Mouse (Mus musculus) E14TG2a.4 (cell line): ENCODE data around the gene Gorab.
A peak's percentile ranks its signal among the peaks of the same experiment; 100 is the strongest.

Experiments used
- H3K27me3 ChIP-seq: 2 replicates; pipeline ENCODE4 v1.6.1; 2014; ENCODE audit warnings: low read length, control low read depth; ENCODE audit not compliant: insufficient read depth
- H3K36me3 ChIP-seq: 2 replicates; pipeline ENCODE4 v1.6.1; 2014; ENCODE audit warnings: low read length, control low read depth; ENCODE audit not compliant: insufficient read depth
- H3K4me1 ChIP-seq: replicated peaks from 2 replicates; pipeline ENCODE4 v1.6.1; 2014; ENCODE audit warnings: low read depth, low read length, control low read depth
- H3K4me3 ChIP-seq: replicated peaks from 2 replicates; pipeline ENCODE4 v1.5.1; 2014; ENCODE audit warnings: mild to moderate bottlenecking, low read length
- H3K9me3 ChIP-seq: 2 replicates; pipeline ENCODE4 v1.6.1; 2014; ENCODE audit warnings: low read length, control low read depth
- CTCF ChIP-seq: conservative IDR thresholded peaks from 2 replicates; pipeline ENCODE4 v1.5.1; 2014; ENCODE audit warnings: low read length
- NANOG ChIP-seq: IDR thresholded peaks from 2 replicates; pipeline ENCODE4 v1.6.1; 2014; ENCODE audit warnings: borderline replicate concordance, low read length, mixed read lengths
- POU5F1 ChIP-seq: IDR thresholded peaks from 2 replicates; pipeline ENCODE4 v1.6.1; 2014; ENCODE audit warnings: low read length, borderline replicate concordance

Gorab gene

GRCm38 (mm10) chr1:163403498-163404126 lies at the start of gene Gorab:
TSS of gene Gorab (minus strand) at chr1:163403669.
- H3K9me3 ChIP-seq, result no peaks in the 10 kb centered on the region
- H3K4me1 ChIP-seq, result peaks cover 12% of the 10 kb centered on the region
- H3K4me3 ChIP-seq, result peak within 1 kb of the TSS; percentile 91
- H3K27me3 ChIP-seq, result no peaks in the 10 kb centered on the region
- TF ChIP-seq POU5F1 (no peak), CTCF (no peak), NANOG (no peak)
- H3K36me3 ChIP-seq, result no peaks in the 10 kb centered on the region

- TF ChIP-seq NANOG, result peak; percentile 43; the same call in 1 of the 2 replicates
- no peak for TF ChIP-seq POU5F1
- Histone ChIP-seq H3K27me3 (no peaks in the 10 kb centered on the region), H3K36me3 (no peaks in the 10 kb centered on the region), H3K4me3 (no peak overlapping the region), H3K4me1 (peaks cover 12% of the 10 kb centered on the region), H3K9me3 (no peaks in the 10 kb centered on the region)
Observed at GRCm38 (mm10) chr1:163443832-163444231, 40.4 kb upstream of the Gorab start.

- TF ChIP-seq CTCF (no peak), NANOG (no peak), POU5F1 (no peak)
- Histone ChIP-seq H3K4me3 (no peak overlapping the region), H3K36me3 (no peaks in the 10 kb centered on the region), H3K27me3 (no peaks in the 10 kb centered on the region), H3K4me1 (peaks cover 7% of the 10 kb centered on the region), H3K9me3 (peaks cover 16% of the 10 kb centered on the region)
Observed at GRCm38 (mm10) chr1:163439002-163439401, 35.5 kb upstream of the Gorab start.

GRCm38 (mm10) chr1:163423467-163424014 lies 20.1 kb upstream of the Gorab start:
- H3K4me1 ChIP-seq, result no peaks in the 10 kb centered on the region
- TF ChIP-seq POU5F1 (no peak), NANOG (no peak), CTCF (no peak)
- H3K9me3 ChIP-seq, result no peaks in the 10 kb centered on the region
- H3K27me3 ChIP-seq, result no peaks in the 10 kb centered on the region
- H3K4me3 ChIP-seq, result no peak overlapping the region
- H3K36me3 ChIP-seq, result no peaks in the 10 kb centered on the region

- H3K4me1 ChIP-seq, result no peaks in the 10 kb centered on the region
- H3K27me3 ChIP-seq, result no peaks in the 10 kb centered on the region
- H3K9me3 ChIP-seq, result no peaks in the 10 kb centered on the region
- TF ChIP-seq POU5F1, result no peak
- no peak for TF ChIP-seq NANOG
- no peak for TF ChIP-seq CTCF
- H3K36me3 ChIP-seq, result no peaks in the 10 kb centered on the region
- H3K4me3 ChIP-seq, result no peak overlapping the region
Observed at GRCm38 (mm10) chr1:163417191-163417590, 13.7 kb upstream of the Gorab start.

GRCm38 (mm10) chr1:163414200-163414599 lies 10.7 kb upstream of the Gorab start:
- H3K4me1 ChIP-seq, result no peaks in the 10 kb centered on the region
- no peaks in the 10 kb centered on the region for H3K27me3 ChIP-seq
- no peak overlapping the region for H3K4me3 ChIP-seq
- H3K9me3 ChIP-seq, result no peaks in the 10 kb centered on the region
- TF ChIP-seq POU5F1 (no peak), CTCF (no peak), NANOG (no peak)
- H3K36me3 ChIP-seq, result no peaks in the 10 kb centered on the region

- TF ChIP-seq POU5F1, result no peak
- TF ChIP-seq CTCF, result no peak
- no peak for TF ChIP-seq NANOG
- H3K36me3 ChIP-seq, result no peaks in the 10 kb centered on the region
Observed at GRCm38 (mm10) chr1:163406203-163406602, 2.7 kb upstream of the Gorab start.

GRCm38 (mm10) chr1:163391321-163391720 lies 12.1 kb downstream of the Gorab start:
- no peaks in the 10 kb centered on the region for H3K9me3 ChIP-seq
- no peak overlapping the region for H3K4me3 ChIP-seq
- no peaks in the 10 kb centered on the region for H3K27me3 ChIP-seq
- no peaks in the 10 kb centered on the region for H3K4me1 ChIP-seq
- H3K36me3 ChIP-seq, result peaks cover 79% of the 10 kb centered on the region
- TF ChIP-seq NANOG (no peak), POU5F1 (no peak), CTCF (no peak)

More at GRCm38 (mm10) chr1:163406203-163406602, 2.7 kb upstream of the Gorab start:
- no peaks in the 10 kb centered on the region for H3K27me3 ChIP-seq
- peaks cover 12% of the 10 kb centered on the region for H3K4me1 ChIP-seq
- no peaks in the 10 kb centered on the region for H3K9me3 ChIP-seq
- no peak overlapping the region for H3K4me3 ChIP-seq
